In genomic region chr17:3327335-3327734, GRCm38 (mm10) we compare ENCODE assay signal across 9 mouse cellular contexts. TPM values are rescaled to one million over a fixed set of nuclear protein-coding genes. Genes with fewer than 3 reads are reported as not detected.
DNase-seq lines count a peak whose midpoint lies in the region; ATAC-seq and TF ChIP-seq lines count a peak whose summit lies in the region.
"Had no signal": no experiment of that assay in that cellular context is flagged by ENCODE, and none has a peak within 500 bp of the region (broad histone marks: within the 10 kb centered on the region; RNA-seq: fewer than 3 reads in every experiment).

No protein-coding gene starts in this region.

- no peak overlapping the region for H3K9ac ChIP-seq in liver, embryonic 15.5 days
- 0 out of 2 replicates have a peak overlapping the region, but pooled peaks have one; percentile 8 for H3K9ac ChIP-seq in stomach, postnatal 0 days (ENCODE audit: low read length)

- no peaks in the 10 kb centered on the region for H3K9me3 ChIP-seq in megakaryocyte, embryonic 14.5 days
- H3K9me3 ChIP-seq in liver, embryonic 15.5 days (replicated peaks), result no peaks in the 10 kb centered on the region
- no peaks in the 10 kb centered on the region for H3K9me3 ChIP-seq in stomach, postnatal 0 days (ENCODE audit: control insufficient read depth, low read length)

- no peak overlapping the region for H3K27ac ChIP-seq in gastrocnemius, adult 2 months
- no peak overlapping the region for H3K27ac ChIP-seq in liver, embryonic 15.5 days (replicated peaks)
- H3K27ac ChIP-seq in stomach, postnatal 0 days (replicated peaks), result no peak overlapping the region; the same call in 1 of the 2 replicates

- peak overlapping the region; percentile 72 for H3K4me3 ChIP-seq in gastrocnemius, adult 2 months
- H3K4me3 ChIP-seq in megakaryocyte, embryonic 14.5 days (replicated peaks), result peak overlapping the region; percentile 94
- 0 out of 2 replicates have a peak overlapping the region, but pooled peaks have one; percentile 52 for H3K4me3 ChIP-seq in liver, embryonic 15.5 days (replicated peaks)
- peak overlapping the region; percentile 82 for H3K4me3 ChIP-seq in stomach, postnatal 0 days (ENCODE audit: low read depth, low read length)

- TF ChIP-seq EP300 in stomach, postnatal 0 days (optimal IDR thresholded peaks at IDR 0.05), result no peak

- no peak for TF ChIP-seq CTCF in gastrocnemius, adult 2 months (IDR thresholded peaks at IDR 0.05)
- no peak for TF ChIP-seq CTCF in stomach, postnatal 0 days (IDR thresholded peaks at IDR 0.05; ENCODE audit: low read depth)

- DNase-seq in gastrocnemius, adult 2 months, result no peak
- DNase-seq in gastrocnemius, postnatal 25 days, result no peak
- DNase-seq in stomach, postnatal 0 days (ENCODE audit: low spot score), result peak; percentile 20
- no peak for DNase-seq in urinary bladder, postnatal 4 days (ENCODE audit: low spot score in 2 of 2)
- no peak for DNase-seq in ovary, postnatal 10 days (ENCODE audit: low spot score)

- H3K27me3 ChIP-seq in megakaryocyte, embryonic 14.5 days (replicated peaks), result peaks cover 54% of the 10 kb centered on the region
- peaks cover 42% of the 10 kb centered on the region for H3K27me3 ChIP-seq in liver, embryonic 15.5 days
- H3K27me3 ChIP-seq in stomach, postnatal 0 days (ENCODE audit: control insufficient read depth, insufficient read depth, low read length), result no peaks in the 10 kb centered on the region

- no peaks in the 10 kb centered on the region for H3K36me3 ChIP-seq in megakaryocyte, embryonic 14.5 days (replicated peaks; ENCODE audit: low read length)
- no peaks in the 10 kb centered on the region for H3K36me3 ChIP-seq in liver, embryonic 15.5 days (replicated peaks)
- H3K36me3 ChIP-seq in stomach, postnatal 0 days (ENCODE audit: control insufficient read depth, insufficient read depth, low read length), result no peaks in the 10 kb centered on the region

- H3K4me2 ChIP-seq in liver, embryonic 15.5 days, result peak overlapping the region; percentile 71
- H3K4me2 ChIP-seq in stomach, postnatal 0 days (replicated peaks; ENCODE audit: low read depth), result peak overlapping the region; percentile 92

- ATAC-seq in megakaryocyte, adult 5-6 weeks (ENCODE audit: poor library complexity, severe bottlenecking), result no peak
- ATAC-seq in liver, embryonic 15.5 days (ENCODE audit: insufficient read depth), result no peak
- ATAC-seq in stomach, postnatal 0 days (ENCODE audit: low FRiP score, low TSS enrichment), result no peak

- WGBS in liver, embryonic 15.5 days (ENCODE audit: insufficient replicate concordance), result 6% methylated on average over 14 of the region's 14 CpGs
- 10% methylated on average over 14 of the region's 14 CpGs for WGBS in stomach, postnatal 0 days

- intact Hi-C loops in gastrocnemius, adult 2 months (cut with DNase I), result no loop called here

- H3K4me1 ChIP-seq in megakaryocyte, embryonic 14.5 days, result peaks cover 24% of the 10 kb centered on the region
- peaks cover 13% of the 10 kb centered on the region for H3K4me1 ChIP-seq in liver, embryonic 15.5 days (replicated peaks)
- no peaks in the 10 kb centered on the region for H3K4me1 ChIP-seq in stomach, postnatal 0 days (replicated peaks; ENCODE audit: control insufficient read depth, insufficient read depth)

RNA-seq across cellular contexts. Expression of gene Tiam2, which starts 1.0 kb away (rescaled TPM):
- 1 to 10 TPM; 3.7 to 4.5 TPM for total RNA-seq in gastrocnemius, adult 2 months (2021)
- 1 to 10 TPM; 2.7 to 3.8 TPM for total RNA-seq in gastrocnemius, postnatal 25 days (2021)
- polyA plus RNA-seq in megakaryocyte, embryonic 14.5 days (2012; ENCODE audit: insufficient read depth, low replicate concordance), result 0.35 TPM in 1 of 2 replicates, not detected in the other
- 23.7 and 24.5 TPM in 2 replicates for total RNA-seq in megakaryocyte, adult 5-6 weeks (2015)
- 37.3 and 42.3 TPM in 2 replicates for total RNA-seq in megakaryocyte, adult 5-6 weeks (2017)
- polyA plus RNA-seq in liver, embryonic 15.5 days (2015; fragmentation: Nextera tagmentation; extraction: Ambion mirVana), result 0.67 and 0.73 TPM in 2 replicates
- 1.2 and 1.6 TPM in 2 replicates for polyA plus RNA-seq in stomach, postnatal 0 days (2015; fragmentation: Nextera tagmentation; extraction: Ambion mirVana)
- polyA plus RNA-seq: erythroblast, embryonic 14.5 days had no signal

Comparison
In these comparisons a context has a peak if more than half of its experiments do, and no peak if none do; other contexts are left out.
1. RNA of gene Tiam2, which starts 1.0 kb away (total RNA-seq): 23.7 to 42.3 TPM in megakaryocyte, adult 5-6 weeks; 3.7 to 4.5 TPM in gastrocnemius, adult 2 months and 2.7 to 3.8 TPM in gastrocnemius, postnatal 25 days; every median in the first group is over 4 times any median in the second.
2. Peak in every context shown above with its lines, with median percentiles within 50 percentile points of each other: H3K4me3 ChIP-seq.